Mouse (Mus musculus) heart, adult 18-20 months (tissue): ENCODE measurements around the gene Psd4. TPM values are rescaled to one million over a fixed set of nuclear protein-coding genes. Genes with fewer than 3 reads are reported as not detected.

Experiments
- DNase-seq, 2 experiments: peaks; one replicate each; pipeline ENCODE4 v3.0.0; 2021 to 2022; ENCODE audit warnings: mixed read lengths in 1 of 2
- total RNA-seq, 2 experiments: library from RNA; stranded (reverse); gene quantifications; 2 replicates each; pipeline ENCODE4 v1.2.3; 2021

Gene Psd4
- total RNA-seq, 2 experiments from 2014 or later: 1.0 to 3.1 TPM

GRCm38 (mm10) chr2:24386158-24386963 lies 19.0 kb downstream of the Psd4 start:
- peak; percentile 16 to 46 for DNase-seq

GRCm38 (mm10) chr2:24386964-24387320 lies 19.6 kb downstream of the Psd4 start:
- DNase-seq: no peak

GRCm38 (mm10) chr2:24387361-24388283 lies 20.2 kb downstream of the Psd4 start:
- DNase-seq: no peak

DNA sequence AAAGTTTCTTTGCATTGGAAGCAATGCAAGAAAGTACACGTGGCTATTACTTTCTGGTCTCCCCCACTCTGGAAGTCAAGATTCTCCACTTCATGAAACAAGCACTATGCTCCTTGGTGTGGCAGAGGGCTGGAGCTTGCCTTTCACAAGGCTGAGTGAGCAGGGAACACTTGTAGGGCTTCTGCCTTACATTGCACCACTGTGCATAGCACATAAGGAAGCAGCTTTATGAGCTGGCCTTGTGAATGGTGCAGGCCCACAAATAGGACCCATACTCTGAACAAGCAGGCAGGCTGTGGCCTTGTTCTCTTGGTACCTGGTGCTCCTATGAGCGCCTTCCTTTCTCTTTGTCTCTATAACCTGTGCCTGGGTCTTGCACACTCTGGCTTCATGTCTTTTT lies 25.9 kb downstream of the Psd4 start:
- DNase-seq: no peak

- DNase-seq: no peak
These were observed 29.7 kb downstream of the Psd4 start for GRCm38 (mm10) chr2:24397115-24397514.

GRCm38 (mm10) chr2:24400711-24401110 lies 33.3 kb downstream of the Psd4 start:
- no peak for DNase-seq

GRCm38 (mm10) chr2:24405345-24406012 lies 38.1 kb downstream of the Psd4 start:
- DNase-seq: peak; percentile 62 to 84

DNA sequence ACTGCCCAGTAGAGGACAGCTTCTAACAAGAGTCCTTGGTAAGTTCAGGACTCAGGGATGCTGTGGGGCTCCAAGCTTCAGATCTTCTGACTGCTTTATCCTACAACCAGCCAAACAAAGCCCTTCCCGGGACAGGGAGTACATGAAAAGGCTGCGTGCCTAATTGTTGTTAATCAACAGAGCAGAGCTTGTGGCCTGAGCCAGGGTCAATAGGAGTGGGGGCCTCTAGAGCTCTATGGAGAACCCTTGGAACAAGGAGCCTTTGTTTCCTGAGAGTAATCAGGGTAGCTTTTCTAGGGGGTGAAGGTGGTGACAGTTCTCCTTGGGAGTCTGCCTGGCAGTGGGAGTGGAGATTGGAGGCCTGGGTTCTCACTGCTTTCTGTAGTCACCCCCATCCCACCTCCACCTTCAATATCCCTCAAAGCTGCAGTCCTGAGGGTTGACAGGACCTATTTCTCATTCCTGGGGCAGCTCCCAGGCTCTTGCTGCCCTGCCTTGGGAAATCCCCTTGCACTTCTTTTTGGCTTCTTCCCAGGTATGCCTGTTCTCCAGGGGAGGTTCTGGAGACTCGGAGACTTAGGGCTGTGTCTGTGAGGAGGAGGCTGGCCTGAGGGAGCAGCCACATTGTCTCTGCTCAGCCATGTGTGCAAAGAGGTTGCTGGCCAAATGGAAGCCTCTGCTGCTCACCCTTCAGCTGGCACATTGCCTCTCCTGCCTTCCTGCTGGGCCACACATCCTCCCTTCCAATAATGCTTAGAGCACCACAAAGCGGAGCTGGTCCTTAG lies 40.5 kb downstream of the Psd4 start:
- DNase-seq: no peak

GRCm38 (mm10) chr2:24409166-24409565 lies 41.8 kb downstream of the Psd4 start:
- peak; percentile 59 to 83 for DNase-seq

- DNase-seq: no peak
These were observed 45.8 kb downstream of the Psd4 start for GRCm38 (mm10) chr2:24413172-24413571.

DNA sequence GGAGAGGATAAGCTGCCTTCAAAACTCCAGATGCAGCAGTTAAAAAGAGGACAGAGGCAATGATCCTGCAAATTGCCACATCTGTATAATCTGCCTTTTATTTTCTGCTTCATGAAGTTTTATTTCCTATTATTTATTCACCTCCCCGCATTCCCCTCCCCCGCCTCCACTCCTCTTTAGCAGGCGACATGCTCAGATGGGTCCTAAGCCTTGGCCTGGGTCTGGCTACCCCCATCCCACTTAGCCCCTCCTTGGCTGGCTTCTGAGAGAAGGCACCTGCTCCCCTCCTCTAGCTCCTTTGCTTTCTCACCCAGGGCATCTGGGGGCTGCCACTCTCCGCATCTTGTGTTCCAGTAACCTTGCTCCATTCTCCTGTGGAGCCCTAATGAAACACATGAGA lies 46.3 kb downstream of the Psd4 start:
- no peak for DNase-seq

DNA sequence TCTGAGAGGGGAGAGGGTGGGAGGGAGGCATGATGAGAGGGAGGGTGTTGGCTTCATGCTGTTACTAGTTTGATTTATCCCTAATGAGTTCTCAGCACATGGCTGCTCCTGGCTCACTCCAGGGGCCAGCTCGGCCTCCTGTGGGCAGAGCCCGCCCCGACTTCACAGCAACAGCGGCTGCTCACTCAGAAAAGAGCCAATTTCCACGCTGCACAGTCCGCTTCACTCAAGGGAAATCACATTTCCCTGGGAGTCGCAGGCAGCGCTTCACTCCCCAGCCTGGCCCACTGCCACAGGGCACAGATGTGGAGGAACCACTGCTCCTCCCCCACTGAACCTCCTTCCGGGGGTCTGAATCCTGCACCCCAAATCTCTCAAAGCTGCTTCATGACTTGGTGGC lies 49.3 kb downstream of the Psd4 start:
- DNase-seq: peak in 1 of 2 experiments; percentile 6

DNA sequence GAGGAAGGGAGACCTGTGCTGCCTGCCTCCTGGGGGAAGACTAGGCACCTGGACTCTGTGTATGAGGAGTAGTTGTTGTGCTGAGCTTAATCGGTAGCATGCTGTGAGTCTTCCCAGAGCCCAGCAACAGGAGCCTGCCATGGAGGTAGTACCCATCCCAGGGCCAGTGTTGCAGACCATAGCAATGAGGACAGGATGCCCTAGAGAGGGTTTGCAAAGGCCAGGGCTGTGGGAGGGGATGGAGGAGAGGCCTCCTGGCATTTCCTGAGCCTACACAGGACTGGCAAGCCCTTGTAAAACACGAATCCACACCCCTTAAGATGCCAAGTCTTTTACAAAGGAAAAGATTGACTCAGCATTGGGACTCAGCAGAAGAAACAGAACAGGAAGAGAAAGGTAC lies 49.7 kb downstream of the Psd4 start:
- no peak for DNase-seq

DNA sequence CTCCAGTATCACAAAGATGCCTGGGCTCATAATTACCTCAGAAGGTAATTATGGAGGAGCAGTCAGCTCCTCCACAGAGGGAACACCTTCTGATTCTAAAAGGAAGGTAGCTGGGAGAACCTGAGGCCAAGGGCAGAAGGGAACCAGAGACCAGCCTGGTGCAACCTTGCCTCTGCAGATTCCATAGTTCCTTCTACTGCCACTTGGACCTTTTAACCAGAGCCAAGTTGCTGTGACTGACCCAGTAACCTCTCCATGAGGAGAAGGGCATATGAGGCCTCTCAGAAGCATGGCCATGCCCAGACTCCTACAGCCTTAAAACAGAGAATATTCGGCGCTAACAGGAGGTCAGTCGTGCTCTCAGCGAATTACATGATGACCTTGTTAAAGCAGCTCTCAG lies 50.2 kb downstream of the Psd4 start:
- no peak for DNase-seq

GRCm38 (mm10) chr2:24421211-24421863 lies 54.0 kb downstream of the Psd4 start:
- DNase-seq: no peak

DNA sequence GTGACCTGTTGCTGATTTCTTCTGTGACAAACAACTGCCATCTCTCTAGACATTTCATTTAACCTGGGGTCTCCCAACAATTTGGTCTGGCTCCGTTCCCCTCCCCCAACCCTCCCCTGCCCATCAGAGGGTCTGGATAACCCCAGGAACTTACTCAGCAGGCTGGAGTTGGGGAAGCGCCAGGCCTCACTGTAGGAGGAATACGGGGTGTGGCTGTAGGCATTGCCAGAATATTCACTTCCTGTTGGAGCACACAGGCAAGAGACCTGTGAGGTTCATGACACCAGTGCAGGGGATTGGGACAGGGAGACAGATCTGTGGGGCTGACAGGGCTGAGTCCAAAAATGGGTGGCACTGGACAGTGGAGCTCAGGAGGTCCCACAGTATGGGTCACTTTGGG lies 55.4 kb downstream of the Psd4 start:
- DNase-seq: no peak

DNA sequence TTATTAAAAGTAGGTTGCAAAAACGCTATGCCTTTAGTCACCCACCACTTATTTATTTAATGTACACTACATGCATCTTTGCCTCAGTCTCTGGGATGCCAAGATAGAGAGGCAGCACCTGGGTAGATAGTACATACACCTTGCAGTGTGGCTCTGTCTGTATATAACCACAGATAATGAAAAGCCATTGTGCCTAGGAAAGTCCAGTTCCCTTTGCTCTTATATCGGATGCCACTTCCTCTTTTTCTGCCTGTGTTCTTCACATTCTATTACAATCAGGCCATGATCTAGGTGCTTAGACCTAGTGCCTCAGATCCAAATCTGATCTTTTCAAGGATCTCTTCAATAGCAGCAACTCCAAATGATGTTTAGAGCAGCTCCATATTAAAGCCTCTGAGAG lies 58.2 kb downstream of the Psd4 start:
- no peak for DNase-seq

DNA sequence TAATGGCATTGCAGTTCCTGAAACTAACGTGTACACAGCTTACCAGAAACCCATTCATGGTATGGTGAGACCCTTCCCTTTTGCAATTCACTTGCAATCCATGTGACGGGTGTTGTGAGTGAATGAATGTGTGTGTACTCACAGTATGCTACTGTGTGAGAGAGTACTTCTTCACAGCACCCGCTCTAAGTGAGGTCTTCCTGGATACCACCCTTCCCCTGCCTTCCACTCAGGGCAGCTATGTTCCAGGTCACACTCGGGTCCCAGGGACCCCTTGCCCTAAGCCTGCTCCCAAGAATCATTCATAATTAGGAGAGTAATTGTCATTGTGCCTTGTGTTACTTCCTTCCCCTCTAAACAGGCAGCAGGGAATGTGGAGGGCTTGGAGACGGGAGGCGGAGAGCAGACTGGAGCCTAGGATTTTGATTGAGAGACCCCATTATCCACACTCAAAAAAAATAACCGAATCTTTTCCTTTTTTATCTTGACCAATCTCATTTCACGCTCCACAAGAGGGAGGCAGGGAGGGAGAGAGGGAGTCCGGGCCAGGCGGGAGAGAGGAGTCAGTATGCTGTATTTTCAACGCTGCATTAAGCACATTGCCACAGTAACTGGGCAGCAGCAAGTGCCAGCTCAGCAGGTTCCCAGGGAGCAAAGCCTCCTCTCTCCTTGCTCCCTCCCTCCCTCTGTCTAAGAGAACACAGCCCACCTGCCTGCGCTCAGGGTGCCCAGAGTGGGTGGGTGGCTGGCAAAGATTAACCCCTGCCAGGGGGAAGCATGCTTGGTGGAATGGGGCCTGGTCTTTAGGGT lies 60.7 kb downstream of the Psd4 start:
- no peak for DNase-seq

- no peak for DNase-seq
These were observed 62.4 kb downstream of the Psd4 start for GRCm38 (mm10) chr2:24429806-24430205.

DNA sequence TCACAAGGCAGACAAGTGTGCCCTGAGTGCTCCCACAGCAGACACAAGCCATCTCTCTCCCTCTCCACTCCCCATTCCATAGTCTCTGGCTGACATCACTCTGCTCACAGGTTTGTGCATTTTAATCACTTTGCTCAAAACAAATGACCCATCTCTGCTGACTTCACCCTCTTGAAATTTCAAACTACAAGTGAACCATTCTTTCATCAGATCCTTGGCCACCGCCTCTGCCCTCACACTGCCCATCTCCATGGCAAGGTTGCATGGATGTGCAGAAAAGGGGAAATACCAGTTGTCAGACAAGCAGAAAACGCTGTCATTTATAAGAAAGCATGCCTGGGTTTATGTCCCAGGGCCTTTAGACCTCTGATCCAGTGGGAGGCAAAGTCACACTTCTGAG lies 67.3 kb downstream of the Psd4 start:
- no peak for DNase-seq

GRCm38 (mm10) chr2:24435699-24436098 lies 68.3 kb downstream of the Psd4 start:
- DNase-seq: no peak
